Mouse (Mus musculus): Measurements from ENCODE around the gene Fbxl20. TPM values are rescaled to one million over a fixed set of nuclear protein-coding genes. Genes with fewer than 3 reads are reported as not detected.

Fbxl20 gene
- polyA plus RNA-seq, 1 experiment from 2014 or later, result 21.0 TPM

DNA sequence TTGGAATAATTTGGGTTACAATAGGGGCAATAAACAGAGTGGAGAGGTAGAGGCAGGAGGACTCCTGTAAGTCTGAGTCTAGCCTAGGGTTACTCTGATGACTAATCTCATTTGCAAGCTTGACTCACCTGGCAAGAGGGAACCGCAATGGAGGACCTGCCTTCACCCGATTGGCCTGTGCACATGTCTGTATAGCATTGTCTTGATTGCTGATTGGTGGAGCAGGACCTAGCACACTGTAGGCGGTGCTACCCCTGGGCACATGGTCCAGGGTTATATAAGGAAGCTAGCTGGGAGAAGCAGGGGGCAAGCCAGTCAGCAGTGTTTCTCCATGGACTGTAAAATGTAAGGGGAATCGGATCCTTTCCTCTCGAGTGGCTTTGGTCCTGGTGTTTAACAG is 92.2 kb downstream of the Fbxl20 start:
- Histone ChIP-seq H3K27ac (no peak overlapping the region), H3K27me3 (peaks cover 19% of the 10 kb centered on the region), H3K4me3 (no peak overlapping the region), H3K36me3 (no peaks in the 10 kb centered on the region), H3K4me1 (peaks cover 23% of the 10 kb centered on the region), H3K4me2 (no peak overlapping the region), H3K9ac (no peak overlapping the region), H3K9me3 (no peaks in the 10 kb centered on the region)
- 80% methylated on average over 5 of the region's 5 CpGs for WGBS
- ATAC-seq (ENCODE audit: insufficient number of reproducible peaks, low FRiP score, low TSS enrichment, low read depth), result no peak

DNA sequence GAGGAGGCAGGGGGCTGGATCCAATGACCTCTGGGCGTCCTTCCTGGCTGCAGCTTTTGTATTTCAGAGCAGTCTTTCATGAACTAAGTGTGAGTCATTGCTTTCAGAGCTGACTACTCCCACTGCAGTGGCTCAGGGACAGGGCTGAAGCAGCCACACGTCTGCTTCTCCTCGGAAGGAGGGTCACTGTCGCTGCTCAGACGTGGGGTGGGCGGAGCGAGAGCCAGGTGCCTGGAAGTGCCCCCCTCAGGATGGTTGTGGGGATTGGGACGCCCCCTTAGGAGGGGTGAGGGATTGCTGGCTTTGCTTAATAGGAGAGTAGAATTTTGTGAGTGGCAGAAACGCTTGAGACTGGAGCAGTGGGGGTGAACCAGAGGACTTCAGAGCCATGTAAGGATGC is 92.7 kb downstream of the Fbxl20 start:
- ATAC-seq (ENCODE audit: insufficient number of reproducible peaks, low FRiP score, low TSS enrichment, low read depth), result no peak
- Histone ChIP-seq H3K4me1 (peaks cover 28% of the 10 kb centered on the region), H3K9ac (no peak overlapping the region), H3K9me3 (no peaks in the 10 kb centered on the region), H3K4me3 (no peak overlapping the region), H3K27me3 (peaks cover 24% of the 10 kb centered on the region), H3K4me2 (0 out of 2 replicates have a peak overlapping the region, but pooled peaks have one; percentile 19), H3K27ac (peak overlapping the region; percentile 47; the same call in 1 of the 2 replicates), H3K36me3 (no peaks in the 10 kb centered on the region)
- WGBS, result 22% methylated on average over 9 of the region's 9 CpGs

DNA sequence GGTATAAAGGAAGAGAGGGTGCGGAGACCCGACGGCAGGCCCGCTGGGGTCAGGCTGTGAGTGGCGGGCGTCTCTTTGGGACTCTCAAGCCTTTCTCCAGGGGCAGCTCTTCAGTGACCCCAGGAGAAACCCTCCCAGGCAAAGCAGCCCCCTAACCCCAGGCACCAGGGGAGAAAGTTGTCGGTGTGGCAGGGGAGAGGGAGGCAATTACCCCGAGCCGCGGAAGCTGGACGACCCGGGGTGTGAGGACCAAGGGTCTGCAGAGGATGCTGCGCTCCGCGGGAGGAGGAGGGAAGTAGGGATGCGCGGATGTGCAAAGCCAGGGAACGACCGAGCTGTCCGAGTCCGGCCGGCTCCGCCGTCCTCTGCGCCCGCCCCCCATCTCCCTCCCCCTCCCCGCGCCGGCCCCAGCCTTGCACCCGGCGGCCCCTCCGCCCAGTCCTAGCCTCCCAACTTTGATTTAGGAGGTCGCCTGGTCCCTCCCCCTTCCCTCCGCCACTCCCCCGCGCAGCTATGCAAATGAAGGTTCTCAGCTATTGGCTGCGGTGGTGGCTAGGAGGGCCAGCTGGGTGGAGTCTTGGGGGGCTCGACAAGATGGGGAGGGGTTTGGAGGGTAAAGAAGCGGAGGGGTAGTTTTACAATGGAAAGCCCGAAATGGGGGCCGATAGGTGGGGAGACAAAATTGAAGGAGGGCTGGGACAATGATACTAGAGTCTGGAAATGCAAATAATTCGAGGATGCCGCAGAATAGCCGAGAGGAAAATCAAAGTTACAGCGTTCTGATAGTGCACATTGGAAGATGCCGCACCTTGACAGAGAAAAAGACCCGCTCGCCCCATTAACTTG is 97.0 kb downstream of the Fbxl20 start, which contains the start of gene Stac2:
Stac2 (minus strand) TSS at position 474 of the 846 bp plus-strand sequence.
- Histone ChIP-seq H3K9ac (peak within 1 kb of the TSS; percentile 40), H3K27ac (no peak within 1 kb of the TSS), H3K27me3 (peaks cover 59% of the 10 kb centered on the region), H3K4me2 (peak within 1 kb of the TSS; percentile 81), H3K9me3 (no peaks in the 10 kb centered on the region), H3K36me3 (no peaks in the 10 kb centered on the region), H3K4me1 (peaks cover 33% of the 10 kb centered on the region), H3K4me3 (peak within 1 kb of the TSS; percentile 48)
- 2% methylated on average over 42 of the region's 48 CpGs for WGBS
- ATAC-seq (ENCODE audit: insufficient number of reproducible peaks, low FRiP score, low TSS enrichment, low read depth), result peak; percentile 82

GRCm38 (mm10) chr11:98052129-98052988 is 97.8 kb downstream of the Fbxl20 start:
- no peaks in the 10 kb centered on the region for H3K36me3 ChIP-seq

DNA sequence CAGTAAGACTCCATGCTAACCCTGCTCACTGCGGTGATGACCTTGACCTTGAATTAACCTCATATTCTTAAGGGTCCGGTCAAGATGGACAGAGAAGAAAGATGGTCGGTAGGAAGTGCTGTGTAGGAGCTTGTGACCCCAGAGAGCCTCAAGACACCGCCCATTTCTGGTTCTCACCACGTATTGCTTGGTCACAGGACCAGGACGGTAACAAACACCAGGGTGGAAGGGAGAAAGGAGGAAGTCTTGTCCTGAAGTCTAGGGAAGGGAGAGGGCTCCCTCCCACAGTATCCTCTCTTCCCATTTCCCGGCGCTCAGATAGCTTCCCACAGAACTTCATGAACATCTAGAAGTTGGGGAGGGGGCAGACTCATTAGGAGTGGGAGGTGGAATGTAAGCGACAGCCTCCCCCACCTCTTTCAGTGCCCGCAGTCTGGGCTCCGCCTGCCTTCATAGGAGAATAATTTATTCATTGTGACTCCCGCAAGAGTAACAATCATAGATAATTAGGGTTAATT is 98.5 kb downstream of the Fbxl20 start:
- no peaks in the 10 kb centered on the region for H3K36me3 ChIP-seq
- H3K4me2 ChIP-seq, result peak overlapping the region; percentile 81
- H3K9me3 ChIP-seq, result no peaks in the 10 kb centered on the region
- no peak for ATAC-seq (ENCODE audit: insufficient number of reproducible peaks, low FRiP score, low TSS enrichment, low read depth)
- no peak overlapping the region for H3K9ac ChIP-seq
- H3K4me3 ChIP-seq, result peak overlapping the region; percentile 48
- H3K4me1 ChIP-seq, result peaks cover 32% of the 10 kb centered on the region
- no peak overlapping the region for H3K27ac ChIP-seq
- WGBS, result 7% methylated on average over 12 of the region's 12 CpGs
- peaks cover 59% of the 10 kb centered on the region for H3K27me3 ChIP-seq

More at GRCm38 (mm10) chr11:98052129-98052988, 97.8 kb downstream of the Fbxl20 start:
- Histone ChIP-seq H3K4me2 (peak overlapping the region; percentile 81), H3K4me3 (peak overlapping the region; percentile 48), H3K27ac (no peak overlapping the region), H3K9me3 (no peaks in the 10 kb centered on the region), H3K9ac (peak overlapping the region; percentile 40), H3K27me3 (peaks cover 59% of the 10 kb centered on the region), H3K4me1 (peaks cover 36% of the 10 kb centered on the region)
- WGBS, result under 1% methylated on average over 83 of the region's 83 CpGs
- ATAC-seq (ENCODE audit: insufficient number of reproducible peaks, low FRiP score, low TSS enrichment, low read depth), result no peak

- Histone ChIP-seq H3K9me3 (no peaks in the 10 kb centered on the region), H3K4me1 (peaks cover 32% of the 10 kb centered on the region), H3K36me3 (no peaks in the 10 kb centered on the region), H3K9ac (no peak overlapping the region), H3K4me3 (no peak overlapping the region), H3K27ac (no peak overlapping the region), H3K27me3 (peaks cover 59% of the 10 kb centered on the region), H3K4me2 (no peak overlapping the region)
- ATAC-seq (ENCODE audit: insufficient number of reproducible peaks, low FRiP score, low TSS enrichment, low read depth), result no peak
- WGBS, result 0% methylated on average over 1 of the region's 2 CpGs
Observed at GRCm38 (mm10) chr11:98050940-98051339, 99.3 kb downstream of the Fbxl20 start.

DNA sequence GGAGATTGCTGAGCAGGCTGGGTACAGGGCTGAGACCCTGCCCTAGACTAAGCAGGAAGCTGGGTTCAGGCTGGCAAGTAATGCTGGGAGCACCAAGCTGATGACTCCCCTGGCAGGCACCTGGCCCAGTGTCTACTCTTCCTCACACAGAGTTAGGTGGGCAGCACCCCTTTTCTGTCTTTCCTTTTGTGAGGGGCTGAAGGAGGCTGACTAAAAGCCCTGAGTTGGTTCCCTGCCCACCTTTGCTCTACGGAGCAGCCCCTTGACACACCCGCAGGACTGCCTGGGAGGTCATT is 99.7 kb downstream of the Fbxl20 start:
- Histone ChIP-seq H3K27me3 (peaks cover 54% of the 10 kb centered on the region), H3K9me3 (no peaks in the 10 kb centered on the region), H3K4me3 (no peak overlapping the region), H3K9ac (no peak overlapping the region), H3K4me2 (no peak overlapping the region), H3K36me3 (no peaks in the 10 kb centered on the region), H3K4me1 (peaks cover 32% of the 10 kb centered on the region), H3K27ac (no peak overlapping the region)
- ATAC-seq (ENCODE audit: insufficient number of reproducible peaks, low FRiP score, low TSS enrichment, low read depth), result no peak
- 13% methylated on average over 2 of the region's 2 CpGs for WGBS

GRCm38 (mm10) chr11:98049672-98050519 is 100.3 kb downstream of the Fbxl20 start:
- no peak for ATAC-seq (ENCODE audit: insufficient number of reproducible peaks, low FRiP score, low TSS enrichment, low read depth)

GRCm38 (mm10) chr11:98047745-98048144 is 102.5 kb downstream of the Fbxl20 start:
- 56% methylated on average over 4 of the region's 4 CpGs for WGBS
- Histone ChIP-seq H3K27me3 (peaks cover 38% of the 10 kb centered on the region), H3K27ac (no peak overlapping the region), H3K4me3 (no peak overlapping the region), H3K36me3 (no peaks in the 10 kb centered on the region), H3K4me1 (peaks cover 26% of the 10 kb centered on the region), H3K9me3 (no peaks in the 10 kb centered on the region), H3K9ac (no peak overlapping the region), H3K4me2 (no peak overlapping the region)
- 0 out of 2 replicates have a peak, but pooled peaks have one; percentile 16 for ATAC-seq (ENCODE audit: insufficient number of reproducible peaks, low FRiP score, low TSS enrichment, low read depth)

More at GRCm38 (mm10) chr11:98049672-98050519, 100.3 kb downstream of the Fbxl20 start:
- Histone ChIP-seq H3K27me3 (peaks cover 53% of the 10 kb centered on the region), H3K9me3 (no peaks in the 10 kb centered on the region), H3K27ac (no peak overlapping the region), H3K4me2 (no peak overlapping the region), H3K4me3 (no peak overlapping the region), H3K9ac (no peak overlapping the region), H3K4me1 (peaks cover 32% of the 10 kb centered on the region), H3K36me3 (no peaks in the 10 kb centered on the region)
- 59% methylated on average over 14 of the region's 14 CpGs for WGBS

GRCm38 (mm10) chr11:98046466-98046865 is 103.7 kb downstream of the Fbxl20 start:
- no peaks in the 10 kb centered on the region for H3K9me3 ChIP-seq
- H3K4me2 ChIP-seq, result no peak overlapping the region
- peaks cover 13% of the 10 kb centered on the region; the same call in 1 of the 2 replicates for H3K4me1 ChIP-seq
- no peaks in the 10 kb centered on the region for H3K36me3 ChIP-seq
- no peak for ATAC-seq (ENCODE audit: insufficient number of reproducible peaks, low FRiP score, low TSS enrichment, low read depth)
- H3K4me3 ChIP-seq, result no peak overlapping the region
- no peak overlapping the region for H3K27ac ChIP-seq
- H3K27me3 ChIP-seq, result peaks cover 25% of the 10 kb centered on the region
- no peak overlapping the region for H3K9ac ChIP-seq
- whole genome bisulfite sequencing, result 50% methylated on average over 1 of the region's 1 CpGs

GRCm38 (mm10) chr11:98045596-98045995 is 104.6 kb downstream of the Fbxl20 start:
- Histone ChIP-seq H3K36me3 (no peaks in the 10 kb centered on the region), H3K9ac (no peak overlapping the region), H3K27ac (no peak overlapping the region), H3K4me3 (no peak overlapping the region), H3K27me3 (peaks cover 16% of the 10 kb centered on the region), H3K4me2 (no peak overlapping the region), H3K4me1 (peaks cover 12% of the 10 kb centered on the region; the same call in 1 of the 2 replicates), H3K9me3 (no peaks in the 10 kb centered on the region)
- 60% methylated on average over 4 of the region's 4 CpGs for WGBS
- no peak for ATAC-seq (ENCODE audit: insufficient number of reproducible peaks, low FRiP score, low TSS enrichment, low read depth)

All from limb, embryonic 15.5 days (tissue).